Mouse (Mus musculus) erythroblast, embryonic 14.5 days (primary cell): ENCODE data around the gene Hoxb9.

Source experiments
- GATA1 ChIP-seq: IDR thresholded peaks from 2 replicates; pipeline ENCODE4 v1.6.1; 2012; ENCODE audit warnings: low read length, inconsistent platforms, mixed read lengths
- TAL1 ChIP-seq: IDR thresholded peaks from 3 replicates; pipeline ENCODE4 v1.6.1; 2012; ENCODE audit warnings: low read length, inconsistent platforms, mixed read lengths

DNA sequence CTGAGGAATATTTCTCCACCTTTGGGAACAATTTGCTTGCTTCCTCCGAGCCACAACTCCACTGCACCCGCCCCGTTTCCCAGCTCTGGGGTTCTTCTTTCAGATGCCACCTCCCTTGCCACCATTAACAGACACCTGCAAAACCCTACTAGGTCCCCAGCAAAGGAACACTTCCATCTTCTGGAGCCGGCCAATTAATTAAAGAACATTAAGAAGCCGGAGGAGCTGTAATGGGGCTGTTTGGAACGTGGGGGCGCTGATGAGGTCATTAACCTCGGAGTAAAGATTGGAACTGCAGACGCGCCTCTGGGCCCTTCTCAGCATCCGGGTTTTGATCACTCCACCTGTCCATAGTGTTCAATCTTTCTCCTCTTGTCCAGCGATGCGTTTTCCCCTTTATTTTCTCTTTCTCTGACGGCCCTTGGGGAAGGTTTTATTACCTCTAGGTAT, 15.2 kb upstream of the Hoxb9 start:
- TF ChIP-seq GATA1 (no peak), TAL1 (no peak)
